Mouse (Mus musculus): ENCODE measurements around the gene Cox18.
"Not testable (repeated sequence)": the region's sequence is repeated elsewhere in the genome, so short reads cannot be mapped to it uniquely, and the experiment has no call there.

Gene Cox18

GRCm38 (mm10) chr5:90223534-90224381 is at the start of gene Cox18:
TSS of gene Cox18 (minus strand) at chr5:90224001.
- DNase-seq (ENCODE audit: low read depth, low spot score), result peak; percentile 99

- not testable (repeated sequence) for DNase-seq (ENCODE audit: low read depth, low spot score)
Observed at GRCm38 (mm10) chr5:90262230-90262629, 38.4 kb upstream of the Cox18 start.

GRCm38 (mm10) chr5:90257023-90257422 is 33.2 kb upstream of the Cox18 start:
- DNase-seq (ENCODE audit: low read depth, low spot score), result no peak

- no peak for DNase-seq (ENCODE audit: low read depth, low spot score)
Observed at GRCm38 (mm10) chr5:90247503-90247902, 23.7 kb upstream of the Cox18 start.

- no peak for DNase-seq (ENCODE audit: low read depth, low spot score)
Observed at GRCm38 (mm10) chr5:90246987-90247386, 23.2 kb upstream of the Cox18 start.

GRCm38 (mm10) chr5:90246567-90246966 is 22.8 kb upstream of the Cox18 start:
- DNase-seq (ENCODE audit: low read depth, low spot score), result no peak

GRCm38 (mm10) chr5:90245416-90245815 is 21.6 kb upstream of the Cox18 start:
- no peak for DNase-seq (ENCODE audit: low read depth, low spot score)

GRCm38 (mm10) chr5:90235217-90235616 is 11.4 kb upstream of the Cox18 start:
- no peak for DNase-seq (ENCODE audit: low read depth, low spot score)

- DNase-seq (ENCODE audit: low read depth, low spot score), result no peak
Observed at GRCm38 (mm10) chr5:90233305-90233704, 9.5 kb upstream of the Cox18 start.

GRCm38 (mm10) chr5:90229760-90230159 is 6.0 kb upstream of the Cox18 start:
- DNase-seq (ENCODE audit: low read depth, low spot score), result no peak

- DNase-seq (ENCODE audit: low read depth, low spot score), result no peak
Observed at GRCm38 (mm10) chr5:90226696-90227095, 2.9 kb upstream of the Cox18 start.

GRCm38 (mm10) chr5:90224730-90225129 is 929 bp upstream of the Cox18 start:
- DNase-seq (ENCODE audit: low read depth, low spot score), result no peak

GRCm38 (mm10) chr5:90222937-90223336 is 864 bp downstream of the Cox18 start:
- DNase-seq (ENCODE audit: low read depth, low spot score), result no peak

- no peak for DNase-seq (ENCODE audit: low read depth, low spot score)
Observed at GRCm38 (mm10) chr5:90217791-90218190, 6.0 kb downstream of the Cox18 start.

GRCm38 (mm10) chr5:90217226-90217625 is 6.6 kb downstream of the Cox18 start:
- no peak for DNase-seq (ENCODE audit: low read depth, low spot score)

- no peak for DNase-seq (ENCODE audit: low read depth, low spot score)
Observed at GRCm38 (mm10) chr5:90213356-90213755, 10.4 kb downstream of the Cox18 start.

- DNase-seq (ENCODE audit: low read depth, low spot score), result peak; percentile 26
Observed at GRCm38 (mm10) chr5:90203168-90203567, 20.6 kb downstream of the Cox18 start.

GRCm38 (mm10) chr5:90202447-90203117 is 21.2 kb downstream of the Cox18 start:
- no peak for DNase-seq (ENCODE audit: low read depth, low spot score)

GRCm38 (mm10) chr5:90199922-90200632 is 23.7 kb downstream of the Cox18 start:
- no peak for DNase-seq (ENCODE audit: low read depth, low spot score)

- DNase-seq (ENCODE audit: low read depth, low spot score), result peak; percentile 18
Observed at GRCm38 (mm10) chr5:90194831-90195230, 29.0 kb downstream of the Cox18 start.

- no peak for DNase-seq (ENCODE audit: low read depth, low spot score)
Observed at GRCm38 (mm10) chr5:90182782-90183181, 41.0 kb downstream of the Cox18 start.

GRCm38 (mm10) chr5:90179094-90179493 is 44.7 kb downstream of the Cox18 start:
- no peak for DNase-seq (ENCODE audit: low read depth, low spot score)
